Mouse (Mus musculus) embryonic facial prominence, embryonic 15.5 days (tissue): Measurements from ENCODE around the gene Ccdc185. TPM values are rescaled to one million over a fixed set of nuclear protein-coding genes. Genes with fewer than 3 reads are reported as not detected.

Experiments used
- polyA plus RNA-seq: library from polyadenylated mRNA; unstranded; fragments of >200 nt; fragmentation: Nextera tagmentation; extraction: Ambion mirVana; gene quantifications from 2 replicates; pipeline ENCODE4 v1.2.1, GENCODE M21; 2015

Gene Ccdc185
- polyA plus RNA-seq, 1 experiment from 2014 or later, result not detected

Other genes with a start within 250 kb of the Ccdc185 start
- gene Capn2, start 231.6 kb downstream of the Ccdc185 start, polyA plus RNA-seq, result 132 and 134 TPM in 2 replicates
- gene Capn8, start 184.2 kb downstream of the Ccdc185 start, polyA plus RNA-seq, result 0.71 and 0.77 TPM in 2 replicates
- 12.6 and 14.8 TPM in 2 replicates for gene Susd4, start 14.7 kb upstream of the Ccdc185 start, polyA plus RNA-seq
- gene Tlr5, start 205.6 kb upstream of the Ccdc185 start, polyA plus RNA-seq, result 1.4 and 1.8 TPM in 2 replicates